Mouse (Mus musculus): ENCODE data around the gene Klrg1.

DNA sequence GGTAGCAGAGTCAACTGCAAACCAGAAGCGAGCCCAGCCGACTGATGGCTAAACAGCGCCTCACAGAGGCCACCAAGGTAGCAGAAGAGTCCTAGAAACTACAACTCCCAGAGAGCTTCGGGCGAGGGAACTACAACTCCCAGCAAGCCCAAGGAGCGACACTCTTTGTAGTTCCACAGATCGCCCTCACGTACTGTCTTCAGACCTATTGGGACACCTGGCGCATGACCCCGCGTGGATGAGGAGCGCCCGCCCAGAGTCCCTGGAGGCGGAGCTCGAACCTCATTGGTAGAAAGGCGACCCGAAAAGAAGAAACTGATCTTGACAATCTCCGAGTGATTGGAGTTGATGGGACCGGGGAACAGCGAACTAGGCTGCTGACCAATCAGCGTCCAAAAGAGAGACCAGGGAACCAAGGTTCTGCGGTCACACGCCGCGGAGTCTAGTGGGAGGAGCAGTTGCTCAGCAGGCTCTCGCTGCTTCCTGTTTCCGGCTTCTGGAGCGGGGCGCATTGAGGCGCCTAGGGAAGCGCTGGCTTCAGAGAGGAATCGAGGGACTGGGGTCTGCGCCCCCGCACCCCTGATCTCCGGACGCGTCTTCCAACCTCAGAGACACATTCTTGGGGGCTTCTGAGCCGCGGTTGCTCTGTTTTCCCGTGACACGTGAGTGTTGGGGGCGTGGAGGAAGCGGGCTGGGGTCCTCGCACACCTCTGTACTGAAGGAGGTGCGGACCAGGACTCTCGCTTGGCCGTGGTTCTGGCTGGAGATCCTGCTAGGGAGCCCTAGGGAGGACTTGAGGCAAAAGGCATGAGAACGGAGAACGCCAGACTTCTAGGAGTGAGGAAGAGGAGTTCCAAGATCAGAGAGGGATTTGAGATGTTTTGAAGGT, 26.1 kb upstream of the Klrg1 start, which contains the start of gene M6pr:
- TF ChIP-seq CTCF (IDR thresholded peaks at IDR 0.05; ENCODE audit: insufficient read depth, low read length): peak; percentile 85
- peak; percentile 74; the same call in 1 of the 2 replicates for TF ChIP-seq POLR2A (IDR thresholded peaks at IDR 0.05; ENCODE audit: borderline replicate concordance, extremely low read depth, low read depth, low read length)

Data from lung, adult 2 months (tissue).